Mouse (Mus musculus): Measurements from ENCODE around the gene Dhx32.

GRCm38 (mm10) chr7:133757961-133758455 lies 24.5 kb downstream of the Dhx32 start:
- TF ChIP-seq CTCF (IDR thresholded peaks at IDR 0.05; ENCODE audit: insufficient read depth, low read depth, low read length) (no peak), POLR2A (IDR thresholded peaks at IDR 0.05; ENCODE audit: insufficient read depth, low read depth, low read length) (no peak)
